Mouse (Mus musculus) monocyte, adult 5-6 weeks (primary cell): ENCODE measurements around the gene Gm21983. TPM values are rescaled to one million over a fixed set of nuclear protein-coding genes. Genes with fewer than 3 reads are reported as not detected.
A peak's percentile ranks its signal among the peaks of the same experiment; 100 is the strongest.

Experiments used
- ATAC-seq: fragments of 153-309, 156-312 bp; replicated peaks from 2 replicates; pipeline ENCODE4 v1.8.0; 2017; ENCODE audit warnings: mild to moderate bottlenecking; ENCODE audit not compliant: low TSS enrichment, insufficient number of reproducible peaks, severe bottlenecking, poor library complexity, low FRiP score
- total RNA-seq: library from RNA; stranded (forward); fragments of 200-1000, 200-491, 200-594 nt; gene quantifications from 3 replicates; pipeline ENCODE4 v1.2.3, GENCODE M21; 2017

Gene Gm21983
- total RNA-seq, 1 experiment from 2014 or later, result not detected

DNA sequence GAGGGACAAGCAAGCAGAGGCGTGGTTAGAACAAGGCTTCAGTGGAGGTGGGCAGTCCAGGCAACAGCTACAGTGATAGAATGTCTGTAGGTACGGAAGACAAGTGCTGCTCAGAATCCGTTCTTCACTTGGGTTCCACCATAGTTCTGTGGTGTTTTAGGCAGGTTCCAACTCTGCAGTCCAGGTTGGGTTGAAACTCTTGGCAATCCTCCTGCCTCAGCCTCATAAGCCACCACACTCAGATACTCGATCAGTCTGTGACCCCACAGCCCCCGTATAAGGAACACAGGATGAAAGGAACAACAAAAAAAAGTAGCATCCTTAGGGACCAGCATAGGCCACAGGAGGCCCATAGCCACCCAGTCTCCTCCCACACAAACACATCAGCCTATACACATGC is 11.5 kb upstream of the Gm21983 start:
- no peak for ATAC-seq

DNA sequence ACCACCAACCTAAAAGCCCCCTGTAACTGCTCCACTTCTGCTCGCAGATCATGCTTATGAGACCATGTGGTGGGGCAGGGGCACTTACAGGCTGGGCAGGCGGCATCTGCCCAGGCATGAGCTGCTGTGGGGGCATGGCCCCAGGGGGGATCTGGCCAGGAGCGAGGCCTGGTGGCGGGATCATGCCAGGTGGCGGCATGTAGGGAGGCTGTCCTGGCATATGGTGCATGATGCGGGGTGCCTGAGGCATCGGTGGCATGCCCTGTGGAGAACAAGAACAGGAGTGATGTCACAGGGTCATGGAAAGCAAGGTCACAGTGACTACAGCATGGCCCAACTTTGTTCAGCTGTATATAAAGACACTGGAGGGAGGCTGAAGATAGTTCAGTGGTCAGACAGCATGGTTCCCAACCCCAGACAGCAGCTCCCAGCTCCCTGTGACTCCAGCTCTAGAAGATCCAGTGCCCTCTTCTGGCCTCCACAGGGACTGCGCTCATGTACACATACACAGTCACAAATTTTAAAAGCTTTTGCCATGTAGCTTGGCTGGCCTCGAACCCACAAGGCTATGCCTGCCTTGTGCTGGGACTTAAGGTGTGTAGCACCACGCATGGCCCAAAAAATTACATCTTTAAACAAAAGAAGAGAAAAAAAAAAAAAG is 8.5 kb upstream of the Gm21983 start:
- no peak for ATAC-seq

DNA sequence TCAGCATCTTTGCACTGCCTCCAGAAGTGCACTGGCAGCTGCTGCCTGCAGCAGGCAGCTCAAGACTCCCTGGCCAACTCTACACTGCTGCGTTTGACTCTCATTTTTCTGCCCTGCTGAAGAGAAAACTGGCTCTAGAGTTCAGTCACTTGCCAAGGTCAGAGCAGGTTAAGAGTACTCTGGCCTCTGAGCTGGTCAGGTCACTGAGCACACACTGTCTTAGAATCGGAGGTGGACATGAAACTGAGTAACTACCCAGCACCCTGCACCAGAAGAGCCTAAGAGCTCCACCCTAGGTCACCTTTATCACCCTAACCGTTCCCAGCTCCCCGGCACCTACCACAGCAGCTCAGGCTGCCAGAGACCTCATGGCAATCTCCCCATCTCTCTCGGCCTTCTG is 5.1 kb upstream of the Gm21983 start:
- ATAC-seq, result no peak

DNA sequence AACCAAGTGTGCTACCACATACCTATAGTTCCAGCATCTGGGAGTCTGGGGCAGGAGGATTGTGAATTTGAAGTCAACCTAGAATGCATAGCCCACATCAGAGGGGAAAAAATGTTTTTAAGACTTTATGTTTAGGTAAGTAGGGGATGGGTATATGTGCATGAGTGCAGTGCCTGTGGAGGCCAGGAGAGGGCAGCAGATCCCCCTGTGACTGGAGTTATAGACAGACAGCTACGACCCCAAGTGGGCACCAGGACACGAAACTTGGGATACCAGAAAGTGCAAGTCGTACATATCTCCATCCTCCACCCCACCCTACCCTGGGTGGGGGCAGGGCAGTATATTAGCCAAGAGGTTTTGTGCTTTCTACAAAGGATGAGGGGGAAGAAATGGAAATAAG is 4.1 kb upstream of the Gm21983 start:
- peak; percentile 47; the same call in 1 of the 2 replicates for ATAC-seq

DNA sequence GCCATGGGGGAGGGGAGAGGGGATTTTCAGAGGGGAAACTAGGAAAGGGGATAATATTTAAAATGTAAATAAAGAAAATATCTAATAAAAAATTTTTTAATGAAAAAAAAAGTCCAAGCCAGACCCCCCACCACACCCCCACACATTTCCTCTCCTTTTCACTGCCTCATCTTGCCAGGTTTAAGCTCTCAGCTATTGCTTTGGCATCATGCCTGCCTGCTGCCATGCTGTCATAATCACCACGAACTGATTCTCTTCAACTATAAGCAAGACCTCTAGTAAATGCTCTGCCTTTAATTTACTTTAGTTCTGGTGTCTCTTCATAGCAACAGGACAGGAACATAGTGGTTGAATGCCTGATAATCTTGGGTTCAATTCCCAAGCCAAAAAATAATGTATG is 1.6 kb upstream of the Gm21983 start:
- ATAC-seq, result no peak

DNA sequence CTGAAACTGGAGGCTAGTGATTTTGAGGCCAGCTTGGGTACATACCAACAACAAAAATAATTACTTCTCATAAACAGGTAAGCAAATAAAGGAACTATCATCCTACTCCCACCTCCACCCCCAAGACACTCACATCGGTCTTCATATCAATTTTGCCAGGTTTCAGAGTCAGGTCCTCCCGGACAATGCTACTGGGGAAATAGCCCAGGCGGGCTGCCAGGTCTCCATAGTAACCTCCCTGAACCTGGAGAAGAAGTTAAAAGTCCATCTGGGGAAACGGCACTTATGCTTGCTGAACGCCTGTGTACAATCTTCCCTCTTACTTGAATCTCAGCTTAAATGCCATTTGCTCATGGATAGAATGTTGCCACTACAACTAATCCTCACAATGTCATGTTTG is 850 bp downstream of the Gm21983 start:
- ATAC-seq, result no peak

DNA sequence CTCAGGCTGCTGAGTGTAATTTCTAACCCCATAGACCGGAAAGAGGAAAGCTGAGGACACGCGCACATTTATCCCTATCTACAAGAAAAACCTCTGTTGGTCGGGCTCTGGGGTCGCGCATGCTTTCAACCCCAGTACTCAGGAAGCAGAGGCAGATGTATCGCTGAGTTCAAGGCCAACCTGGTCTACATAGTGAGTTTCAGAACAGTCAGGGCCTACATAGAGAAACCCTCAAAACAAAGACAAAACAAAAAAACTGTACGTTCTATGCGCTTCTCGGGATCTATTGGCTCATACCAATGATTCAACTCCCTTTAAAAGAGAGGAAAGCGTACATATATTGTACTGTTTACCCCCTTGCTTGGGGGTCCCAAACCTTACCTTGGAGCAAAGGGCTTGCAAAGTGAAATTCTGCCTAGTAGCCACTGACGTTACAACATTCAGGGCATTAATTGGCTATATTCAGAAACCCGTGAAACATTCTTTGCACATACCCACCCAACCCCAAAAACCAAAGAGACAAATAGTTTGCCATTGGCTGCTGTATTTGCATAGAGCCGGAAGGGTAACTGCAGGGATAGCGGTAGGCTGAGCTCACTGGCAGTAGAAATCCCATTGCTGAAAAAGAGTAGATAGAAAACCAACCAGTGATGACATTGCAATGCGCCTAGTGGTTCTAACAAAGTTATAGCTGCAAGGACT is 1.5 kb downstream of the Gm21983 start:
- ATAC-seq, result no peak

DNA sequence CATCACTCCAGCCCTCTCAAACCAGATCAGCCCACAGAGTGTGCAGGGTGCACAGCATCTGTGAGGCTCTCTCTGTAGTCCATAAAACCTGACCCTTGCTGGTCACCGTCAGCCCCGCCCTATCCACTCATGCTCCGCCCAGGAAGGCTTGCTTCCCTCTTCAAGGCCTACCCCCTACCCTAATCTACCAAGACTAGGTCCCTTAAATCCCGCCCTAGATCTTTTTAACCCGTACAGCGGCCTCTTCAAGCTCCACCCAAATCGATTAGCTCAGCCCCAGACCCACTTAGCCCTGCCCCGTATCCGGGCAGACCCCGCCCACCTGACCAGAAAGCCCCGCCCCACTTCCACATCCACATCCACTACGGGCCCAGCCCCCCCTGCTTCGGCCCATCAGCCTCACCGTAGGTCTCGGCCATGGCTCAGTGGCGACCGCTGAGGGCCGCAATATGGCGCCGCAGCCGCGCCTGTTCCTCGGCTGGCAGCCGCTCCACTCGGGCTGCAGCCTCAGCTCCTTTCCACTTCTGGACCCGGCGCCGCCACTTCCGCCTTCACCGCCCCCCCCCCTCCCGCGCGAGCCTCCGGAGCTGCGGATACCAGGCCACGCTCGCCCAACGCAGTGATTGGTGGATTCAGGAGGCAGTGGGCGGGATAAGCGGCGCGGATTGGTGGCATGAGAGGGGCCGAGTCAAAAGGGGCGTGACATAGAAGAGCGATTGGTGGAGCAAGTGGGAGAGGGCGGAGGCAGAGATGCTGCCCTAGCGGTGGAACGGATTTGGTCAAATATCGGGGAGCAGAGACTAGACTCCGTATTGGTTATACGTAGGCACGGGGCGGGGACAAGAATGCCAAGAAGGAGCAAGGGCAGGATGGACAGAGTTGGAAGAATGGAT is 2.3 kb downstream of the Gm21983 start, which contains the start of gene Rab4b:
Gene Rab4b (minus strand): TSS at position 573 of the 893 bp plus-strand sequence.
- peak; percentile 97 for ATAC-seq

DNA sequence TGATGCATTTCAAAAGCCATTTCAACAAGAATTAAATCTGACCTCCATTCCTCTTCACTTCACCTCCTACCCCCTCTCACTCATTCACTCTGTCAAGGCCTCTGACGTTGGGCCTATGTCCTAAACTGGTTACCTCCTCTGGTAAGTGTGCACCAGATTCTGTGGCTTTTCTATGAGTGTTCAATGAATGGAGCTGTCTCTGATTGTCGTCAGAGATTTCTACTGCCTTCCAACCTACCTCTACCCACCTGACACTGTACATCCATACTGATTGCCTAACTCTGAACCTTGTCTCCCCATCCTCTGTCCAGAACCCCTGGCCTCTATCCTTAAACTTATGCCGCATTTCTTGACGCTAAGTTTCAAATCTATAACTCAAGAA is 3.0 kb downstream of the Gm21983 start:
- ATAC-seq, result no peak

DNA sequence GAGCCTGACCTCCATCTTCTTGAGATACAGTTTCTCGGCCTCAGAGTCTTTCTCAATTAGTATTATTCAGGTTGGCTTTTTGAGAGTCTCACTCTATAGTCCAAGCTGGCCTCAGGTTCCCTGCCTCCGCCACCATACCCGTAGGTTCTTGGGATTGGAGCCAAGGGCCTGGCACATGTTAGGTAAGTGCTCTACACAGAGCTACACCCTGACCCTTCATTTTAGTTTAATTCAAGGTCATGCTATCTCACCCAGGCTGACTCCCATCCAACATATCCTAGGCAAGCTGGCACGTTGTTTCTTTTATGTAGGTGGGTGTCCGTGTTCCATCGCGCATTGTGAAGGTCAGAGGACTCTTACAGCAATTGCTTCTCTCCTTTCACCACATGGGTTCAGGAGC is 6.0 kb downstream of the Gm21983 start:
- ATAC-seq, result no peak

DNA sequence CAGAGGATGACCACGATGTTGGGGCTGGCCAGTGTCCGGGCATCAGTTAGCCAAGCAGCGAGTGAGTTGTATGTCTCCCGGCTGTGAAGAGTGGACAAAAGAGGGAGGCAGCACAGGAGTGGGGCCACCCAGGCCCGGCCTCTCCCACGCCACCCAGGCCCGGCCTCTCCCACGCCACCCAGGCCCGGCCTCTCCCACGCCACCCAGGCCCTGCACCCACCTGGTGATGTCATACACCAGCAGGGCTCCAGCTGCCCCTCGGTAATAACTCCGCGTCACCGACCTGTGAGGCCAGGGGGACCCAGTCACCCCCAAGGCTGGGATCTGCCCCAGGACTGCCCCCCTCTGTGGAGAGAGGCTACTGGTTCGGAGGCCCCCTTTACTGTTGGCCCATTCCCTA is 6.4 kb downstream of the Gm21983 start:
- ATAC-seq, result no peak

DNA sequence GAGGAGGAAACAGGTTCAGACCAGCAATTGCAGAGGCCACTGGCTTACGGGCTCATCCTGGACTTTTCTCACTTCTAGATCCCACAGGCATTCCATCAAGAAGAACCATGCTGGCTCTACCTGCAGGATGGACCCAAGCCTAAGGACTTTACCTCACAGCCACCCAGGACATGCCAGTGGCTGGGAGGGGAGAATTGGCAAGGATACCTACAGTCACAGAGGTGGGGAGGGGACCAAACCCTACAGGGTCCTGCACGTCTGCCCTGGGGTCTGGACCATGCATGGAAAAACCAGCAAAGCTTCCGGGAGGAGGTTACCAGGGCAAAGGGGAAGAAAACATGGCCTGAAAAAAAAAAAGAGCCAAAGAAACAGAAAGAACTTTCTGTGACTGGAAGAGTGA is 9.9 kb downstream of the Gm21983 start:
- no peak for ATAC-seq

DNA sequence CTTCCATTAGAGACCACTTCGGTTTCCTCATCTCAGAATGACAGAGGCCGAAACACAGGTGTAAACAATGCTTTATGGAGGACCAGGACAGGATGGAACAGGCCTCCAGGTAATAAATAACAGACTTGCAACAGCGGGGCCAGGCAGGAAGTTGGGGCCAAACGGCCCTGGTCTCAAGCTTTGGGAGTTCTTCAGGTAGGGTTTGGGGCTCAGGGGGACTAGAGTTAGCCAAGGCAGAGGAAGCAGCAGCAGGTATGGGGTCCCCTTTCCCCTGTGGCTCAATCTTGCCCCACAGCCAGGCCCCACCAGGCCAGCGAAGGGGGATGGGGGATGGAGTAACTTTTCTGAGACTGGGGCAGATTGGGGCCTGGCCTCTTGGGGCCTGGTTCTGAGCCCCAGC is 12.5 kb downstream of the Gm21983 start:
- no peak for ATAC-seq

DNA sequence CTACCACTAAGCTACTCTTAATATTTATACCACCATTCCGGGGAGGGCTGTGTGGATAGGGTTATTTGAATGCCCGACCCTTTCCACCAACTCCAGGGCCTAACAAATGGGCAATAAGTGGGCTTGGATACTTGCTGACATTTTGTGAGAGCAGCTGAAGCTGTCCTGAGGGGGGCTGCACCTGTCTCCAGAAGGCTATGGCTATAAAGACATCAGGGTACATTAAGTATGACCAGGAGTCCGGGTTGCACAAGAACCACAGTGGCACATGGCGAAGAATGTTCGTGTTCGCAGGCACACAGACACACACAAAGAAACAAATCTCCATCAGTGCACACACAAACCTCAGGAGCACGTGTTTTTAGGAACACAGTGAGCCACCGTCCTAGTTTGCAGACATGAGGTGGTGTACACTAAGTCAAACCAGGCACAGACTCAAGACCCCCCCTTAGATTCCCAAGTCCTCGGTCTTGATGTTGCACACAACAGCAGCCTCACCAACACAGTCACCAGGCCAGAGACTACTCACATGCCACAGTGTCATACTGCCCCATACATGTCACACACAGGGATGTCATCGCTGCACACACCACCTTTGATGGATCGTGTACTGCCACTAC is 13.3 kb downstream of the Gm21983 start:
- no peak for ATAC-seq

DNA sequence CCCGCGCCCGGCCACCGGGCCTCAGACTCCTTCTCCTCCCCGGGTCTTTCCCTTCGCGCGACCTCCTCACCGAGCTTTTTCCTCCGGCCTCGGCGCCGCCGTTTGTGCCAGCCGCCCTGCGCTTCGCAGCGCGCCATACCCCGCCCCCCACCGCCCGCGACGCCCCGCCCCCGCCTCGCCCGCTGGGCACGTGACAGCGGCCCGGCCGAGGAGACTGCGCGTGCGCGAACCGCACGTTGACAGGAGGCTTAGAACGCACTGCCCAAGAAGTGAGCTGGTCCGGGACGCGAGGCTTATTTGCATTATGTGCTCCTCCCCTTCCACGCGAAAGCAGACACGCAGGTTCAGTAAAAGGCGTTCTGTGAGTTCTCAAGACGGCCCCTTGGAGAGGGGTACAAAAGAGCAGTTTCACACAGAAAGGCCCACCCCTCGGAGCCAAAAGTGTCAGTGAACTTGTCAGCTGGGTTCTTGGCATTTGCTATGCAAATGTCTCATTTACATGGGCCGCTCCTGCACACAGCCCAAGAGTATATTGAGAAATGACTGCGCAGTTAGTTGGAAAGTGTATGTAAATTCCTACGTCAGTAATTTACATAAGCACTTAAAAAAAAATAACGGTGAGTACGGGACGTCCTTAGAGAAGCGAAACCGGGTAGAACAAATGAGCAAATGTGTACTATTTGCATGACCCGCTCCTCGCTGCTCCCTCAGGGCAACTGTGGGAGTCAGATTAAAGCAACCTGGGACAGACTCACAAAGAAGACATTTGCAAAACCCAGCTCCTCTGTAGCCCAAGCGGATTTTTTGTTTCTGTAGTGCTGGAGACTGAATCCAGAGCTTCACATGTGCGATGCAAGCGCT is 14.0 kb downstream of the Gm21983 start, which contains the start of gene Egln2:
Gene Egln2 (minus strand): TSS at position 189 of the 861 bp plus-strand sequence.
- ATAC-seq, result peak; percentile 64

DNA sequence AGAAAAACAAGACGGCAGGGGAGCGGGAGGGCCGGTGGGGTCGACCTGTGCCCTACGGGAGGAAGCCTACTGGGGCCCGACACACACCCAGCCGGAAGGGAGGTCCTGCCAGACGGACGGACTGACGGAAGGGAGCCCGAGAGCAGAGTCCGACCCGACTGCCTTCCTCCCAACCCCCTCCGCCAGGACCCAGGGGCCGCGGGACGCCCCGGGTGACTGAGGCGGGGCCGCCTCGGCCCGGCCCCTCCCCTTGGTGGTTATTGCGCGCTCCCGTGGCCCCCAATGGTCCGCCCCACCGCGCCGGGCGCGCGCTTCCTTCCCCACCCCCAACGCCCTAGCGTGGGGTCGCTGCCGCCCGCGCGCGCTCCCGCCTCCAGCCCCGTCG is 14.7 kb downstream of the Gm21983 start:
- ATAC-seq, result peak; percentile 32

DNA sequence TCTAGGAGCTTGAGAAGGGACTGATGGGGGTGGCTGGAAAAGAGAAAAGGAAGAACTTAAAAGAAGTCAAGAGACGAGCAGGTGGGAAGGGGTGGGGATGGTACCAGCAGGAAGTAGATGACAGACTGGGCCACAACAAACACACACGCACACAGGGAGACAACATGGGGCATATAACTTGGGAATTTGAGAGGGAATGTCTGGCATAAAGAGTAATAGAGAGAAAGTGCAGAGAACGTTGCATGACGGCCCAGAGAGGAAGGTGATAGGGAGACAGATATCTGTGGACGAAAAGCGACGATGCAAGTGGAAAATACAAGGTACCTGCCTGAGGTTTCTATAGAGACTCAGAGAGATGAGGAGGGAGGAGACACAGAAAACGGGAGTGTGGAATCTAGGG is 15.2 kb downstream of the Gm21983 start:
- ATAC-seq, result no peak

DNA sequence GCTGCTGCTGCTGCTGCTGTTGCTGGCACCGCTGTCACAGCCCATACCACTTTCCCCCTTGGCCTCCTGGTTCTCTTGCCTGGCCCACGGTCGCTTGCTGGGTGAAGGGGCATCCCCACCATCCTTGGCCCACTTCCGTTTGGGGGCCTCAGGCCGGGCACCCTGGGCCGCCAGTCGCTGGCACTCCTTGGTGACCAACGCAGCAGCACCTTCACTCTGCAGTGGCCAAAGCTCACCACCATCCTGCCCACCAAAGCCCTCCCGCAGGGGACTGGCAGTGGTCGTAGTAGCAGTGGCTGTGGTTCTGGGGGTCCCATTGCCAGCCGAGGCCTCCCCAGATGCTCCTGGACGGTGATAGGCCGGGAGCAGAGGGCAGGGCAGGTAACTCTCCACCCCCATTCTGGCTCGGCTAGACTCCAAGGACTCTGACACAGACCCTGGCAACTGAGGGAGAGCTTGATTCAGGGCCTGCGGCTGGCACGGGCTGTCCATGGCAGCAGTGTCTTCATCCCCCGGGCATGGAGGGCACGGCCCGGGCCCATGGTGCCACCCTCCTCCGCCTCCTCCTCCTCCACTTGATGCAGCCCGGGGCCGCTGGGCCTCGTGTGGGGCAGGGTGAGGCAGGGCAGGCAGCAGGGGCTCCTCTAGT is 15.8 kb downstream of the Gm21983 start:
- no peak for ATAC-seq
